Mouse (Mus musculus) lung, embryonic 15.5 days (tissue): ENCODE data around the gene Stk39. TPM values are rescaled to one million over a fixed set of nuclear protein-coding genes. Genes with fewer than 3 reads are reported as not detected.

Experiments used
- ATAC-seq: fragments of 200-750 bp; cut with Nextera tagmentation; 2 replicates; pipeline ENCODE4 v1.8.0; 2017; ENCODE audit warnings: moderate number of reproducible peaks, borderline replicate concordance; ENCODE audit not compliant: low FRiP score, low TSS enrichment; ENCODE audit errors: extremely low read depth
- H3K27ac ChIP-seq: fragments of 300-500 bp; sonication (generic); 2 replicates; pipeline ENCODE4 v1.5.1; 2015; ENCODE audit warnings: moderate library complexity, mild to moderate bottlenecking, inconsistent platforms
- H3K27me3 ChIP-seq: fragments of 300-500 bp; sonication (generic); 2 replicates; pipeline ENCODE4 v1.6.1; 2015; ENCODE audit warnings: inconsistent platforms
- H3K36me3 ChIP-seq: fragments of 300-500 bp; sonication (generic); 2 replicates; pipeline ENCODE4 v1.6.1; 2015; ENCODE audit warnings: inconsistent platforms
- H3K4me1 ChIP-seq: fragments of 300-500 bp; sonication (generic); 2 replicates; pipeline ENCODE4 v1.6.1; 2015; ENCODE audit warnings: inconsistent platforms
- H3K4me2 ChIP-seq: fragments of 300-500 bp; sonication (generic); 2 replicates; pipeline ENCODE4 v1.6.1; 2015; ENCODE audit warnings: inconsistent platforms, mild to moderate bottlenecking, moderate library complexity
- H3K4me3 ChIP-seq: fragments of 300-500 bp; sonication (generic); 2 replicates; pipeline ENCODE4 v1.5.1; 2015; ENCODE audit warnings: mild to moderate bottlenecking, inconsistent platforms
- H3K9ac ChIP-seq: fragments of 300-500 bp; sonication (generic); 2 replicates; pipeline ENCODE4 v1.6.1; 2015; ENCODE audit warnings: inconsistent platforms
- H3K9me3 ChIP-seq: fragments of 300-500 bp; sonication (generic); 2 replicates; pipeline ENCODE4 v1.6.1; 2016; ENCODE audit warnings: inconsistent platforms
- WGBS: fragments of 180-500 bp; shearing (Covaris S2); methylation state at CpG from one replicate; pipeline ENCODE4 v1.1.7; 2015; 5-methylcytosine and 5-hydroxymethylcytosine counted together
- polyA plus RNA-seq: library from polyadenylated mRNA; unstranded; fragments of >200 nt; fragmentation: Nextera tagmentation; extraction: Ambion mirVana; gene quantifications from 2 replicates; pipeline ENCODE4 v1.2.1, GENCODE M21; 2015

Stk39 gene
- polyA plus RNA-seq, 1 experiment from 2014 or later, result 19.3 TPM

DNA sequence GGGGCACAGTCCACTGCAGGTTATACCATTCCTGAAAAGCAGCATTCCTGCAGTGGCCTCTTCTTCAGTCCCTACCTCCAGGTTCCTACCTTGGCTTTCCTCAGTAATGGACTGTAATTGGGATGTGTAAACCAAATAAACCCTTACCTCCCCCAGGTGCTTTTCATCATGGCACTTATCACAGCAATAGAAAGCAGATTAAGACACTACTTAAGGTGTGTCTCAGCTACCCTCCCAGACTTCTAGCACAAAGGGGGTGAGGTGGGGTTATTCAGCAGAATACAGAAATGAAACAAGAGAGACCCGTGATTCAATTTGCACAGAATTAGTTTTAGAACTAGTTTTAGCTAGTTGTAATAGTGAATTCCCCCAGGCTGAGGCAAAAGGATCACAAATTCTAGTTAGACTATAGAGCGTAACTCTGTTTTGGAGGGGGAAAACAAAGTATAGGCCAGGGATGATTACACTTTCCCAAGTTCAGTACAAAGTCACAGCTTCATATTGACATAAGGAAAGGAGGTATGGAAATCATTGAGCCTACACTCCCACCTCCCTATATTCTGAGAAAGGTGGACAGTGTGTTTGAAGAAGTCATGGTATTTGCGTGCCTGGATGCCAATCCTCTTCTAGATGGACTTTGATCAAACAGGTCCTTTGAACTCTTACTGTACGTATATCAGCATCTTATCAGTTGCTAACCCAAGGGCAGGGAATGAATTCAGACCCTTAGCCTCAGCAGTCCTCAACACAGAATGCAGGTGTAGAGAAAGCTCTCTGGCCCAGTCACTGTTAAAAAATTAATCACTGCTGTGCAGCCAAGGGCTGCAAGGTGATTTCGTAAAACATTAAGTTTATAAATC lies 279.2 kb downstream of the Stk39 start:
- Histone ChIP-seq H3K4me2 (no peak overlapping the region), H3K9me3 (no peaks in the 10 kb centered on the region), H3K27ac (no peak overlapping the region), H3K4me1 (no peaks in the 10 kb centered on the region), H3K36me3 (no peaks in the 10 kb centered on the region), H3K4me3 (no peak overlapping the region), H3K9ac (no peak overlapping the region), H3K27me3 (no peaks in the 10 kb centered on the region)
- ATAC-seq, result no peak
- WGBS, result 62% methylated on average over 5 of the region's 5 CpGs

DNA sequence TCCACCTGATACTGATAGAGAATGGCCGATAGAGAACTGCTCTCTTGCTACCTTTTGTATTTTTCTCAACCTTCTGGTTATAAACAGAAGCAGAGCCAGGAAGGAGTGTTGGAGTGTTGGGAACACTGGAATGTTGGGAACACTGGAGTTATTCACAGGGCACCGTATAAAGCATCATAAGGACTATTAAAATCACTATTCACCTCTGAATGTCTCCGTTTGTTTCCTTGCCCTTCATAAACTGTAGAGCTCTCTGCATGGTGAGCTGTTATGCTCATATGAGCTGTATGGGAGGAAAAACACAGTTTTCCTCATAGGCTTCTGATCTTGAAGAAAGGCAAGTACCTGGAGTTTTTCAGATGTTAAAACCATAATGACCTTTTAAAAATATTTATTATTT lies 295.6 kb downstream of the Stk39 start:
- no peak overlapping the region for H3K4me3 ChIP-seq
- H3K9ac ChIP-seq, result no peak overlapping the region
- no peak overlapping the region for H3K27ac ChIP-seq
- no peak overlapping the region for H3K4me2 ChIP-seq
- no peak for ATAC-seq
- no peaks in the 10 kb centered on the region for H3K4me1 ChIP-seq
- H3K9me3 ChIP-seq, result no peaks in the 10 kb centered on the region
- no peaks in the 10 kb centered on the region for H3K27me3 ChIP-seq
- 66% methylated on average over 3 of the region's 3 CpGs for WGBS
- H3K36me3 ChIP-seq, result no peaks in the 10 kb centered on the region

DNA sequence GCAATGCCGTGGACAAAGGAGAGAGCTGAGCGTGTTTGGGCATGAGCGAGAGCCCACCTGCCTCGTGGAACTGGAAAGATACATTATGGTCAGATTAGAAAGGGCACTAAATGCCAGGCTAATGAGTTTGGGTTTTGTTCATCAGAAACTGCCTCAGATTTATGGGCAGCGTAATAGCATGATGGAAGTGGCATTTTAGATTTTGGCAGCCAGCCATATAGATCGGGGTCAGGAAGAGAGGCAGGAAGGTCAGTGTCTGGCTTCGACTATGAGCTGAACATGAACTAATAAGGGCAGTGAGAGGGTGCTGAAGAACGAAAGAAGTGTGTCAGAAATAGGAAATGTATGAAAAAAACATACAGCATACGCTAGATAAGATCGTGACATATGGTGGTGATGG lies 300.8 kb downstream of the Stk39 start:
- Histone ChIP-seq H3K27me3 (no peaks in the 10 kb centered on the region), H3K36me3 (no peaks in the 10 kb centered on the region), H3K4me3 (no peak overlapping the region), H3K4me1 (no peaks in the 10 kb centered on the region), H3K27ac (no peak overlapping the region), H3K9me3 (no peaks in the 10 kb centered on the region), H3K9ac (no peak overlapping the region), H3K4me2 (no peak overlapping the region)
- ATAC-seq, result no peak
- 57% methylated on average over 10 of the region's 10 CpGs for WGBS

DNA sequence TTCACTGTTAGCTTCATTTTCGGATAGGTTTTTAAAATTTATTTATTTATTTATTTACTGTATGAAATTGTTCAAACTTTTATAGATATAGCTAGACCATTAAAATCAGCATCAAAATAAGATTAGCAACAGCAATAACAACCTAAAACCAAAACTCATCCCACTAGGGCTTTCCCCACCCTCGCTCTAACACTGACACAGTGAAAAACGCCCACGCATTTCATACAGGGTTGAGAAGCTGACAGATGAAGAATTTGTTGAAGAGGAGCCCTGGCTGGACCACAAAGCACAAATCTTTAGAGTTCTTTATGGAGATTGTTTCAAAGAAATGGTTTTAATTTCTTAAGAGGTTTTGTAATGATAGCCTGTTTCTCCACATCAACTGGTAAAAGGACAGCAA lies 310.1 kb downstream of the Stk39 start:
- no peak for ATAC-seq
- WGBS, result 83% methylated on average over 4 of the region's 4 CpGs
- H3K9me3 ChIP-seq, result no peaks in the 10 kb centered on the region

DNA sequence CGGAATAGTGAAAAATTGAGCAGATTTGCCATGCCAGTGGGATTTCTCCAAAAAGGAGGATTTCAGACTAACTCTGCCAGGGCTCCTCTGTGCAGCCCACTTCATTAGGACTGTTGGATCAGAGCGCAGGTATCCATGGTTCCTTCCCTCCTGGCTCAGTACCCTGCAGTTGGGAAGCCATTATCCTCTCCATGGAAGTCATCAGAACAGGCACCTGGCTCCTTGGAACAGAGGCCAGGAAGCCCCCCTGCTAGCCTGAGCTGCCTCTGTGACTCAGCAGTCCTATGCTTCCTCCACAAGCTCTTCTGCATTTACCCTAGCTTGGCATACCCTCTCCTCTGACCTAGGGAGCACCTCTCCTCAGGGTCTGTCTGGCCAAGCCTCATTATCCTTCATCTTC lies 311.5 kb downstream of the Stk39 start:
- 88% methylated on average over 2 of the region's 2 CpGs for WGBS
- Histone ChIP-seq H3K4me2 (no peak overlapping the region), H3K4me1 (no peaks in the 10 kb centered on the region), H3K4me3 (no peak overlapping the region), H3K27ac (no peak overlapping the region), H3K36me3 (no peaks in the 10 kb centered on the region), H3K27me3 (no peaks in the 10 kb centered on the region), H3K9ac (no peak overlapping the region), H3K9me3 (no peaks in the 10 kb centered on the region)
- no peak for ATAC-seq

More for the DNA sequence above, 310.1 kb downstream of the Stk39 start:
- no peaks in the 10 kb centered on the region for H3K36me3 ChIP-seq
- H3K4me1 ChIP-seq, result no peaks in the 10 kb centered on the region
- no peaks in the 10 kb centered on the region for H3K27me3 ChIP-seq
- H3K27ac ChIP-seq, result no peak overlapping the region
- H3K4me3 ChIP-seq, result no peak overlapping the region
- no peak overlapping the region for H3K4me2 ChIP-seq
- H3K9ac ChIP-seq, result no peak overlapping the region

Other genes with a start within 250 kb of the Stk39 start
- gene 4933409G03Rik, start 110.1 kb upstream of the Stk39 start, polyA plus RNA-seq, result not detected in 2 replicates
- not detected in 2 replicates for gene 4932414N04Rik, start 184.2 kb upstream of the Stk39 start, polyA plus RNA-seq